Comparison of ENCODE assay signal across 8 mouse cellular contexts in genomic region chr9:56200645-56201314, GRCm38 (mm10). TPM values are rescaled to one million over a fixed set of nuclear protein-coding genes. Genes with fewer than 3 reads are reported as not detected.
DNase-seq lines count a peak whose midpoint lies in the region; ATAC-seq and TF ChIP-seq lines count a peak whose summit lies in the region.

No protein-coding gene starts in this region.

- no peak overlapping the region for H3K9ac ChIP-seq in forebrain, embryonic 12.5 days
- H3K9ac ChIP-seq in midbrain, postnatal 0 days (replicated peaks; ENCODE audit: low read length, poor library complexity, severe bottlenecking) = no peak overlapping the region; the same call in 1 of the 2 replicates

- H3K4me2 ChIP-seq in forebrain, embryonic 12.5 days = no peak overlapping the region
- no peak overlapping the region for H3K4me2 ChIP-seq in midbrain, postnatal 0 days (ENCODE audit: low read depth, low read length, poor library complexity, severe bottlenecking)

- no peak for TF ChIP-seq POLR2A in cortical plate, adult 2 months (IDR thresholded peaks at IDR 0.05; ENCODE audit: extremely low read depth, insufficient read depth, low read length)

- 42% methylated on average over 14 of the region's 14 CpGs for WGBS in forebrain, embryonic 10.5 days
- 39% methylated on average over 14 of the region's 14 CpGs for WGBS in forebrain, embryonic 12.5 days
- WGBS in midbrain, postnatal 0 days = 40% methylated on average over 14 of the region's 14 CpGs

- TF ChIP-seq CTCF in cortical plate, adult 2 months (IDR thresholded peaks at IDR 0.05; ENCODE audit: extremely low read depth, insufficient read depth, low read length) = peak; percentile 84
- TF ChIP-seq CTCF in midbrain, postnatal 0 days (IDR thresholded peaks at IDR 0.05) = peak; percentile 96

- H3K27ac ChIP-seq in forebrain, embryonic 10.5 days = no peak overlapping the region
- no peak overlapping the region for H3K27ac ChIP-seq in forebrain, embryonic 12.5 days
- no peak overlapping the region for H3K27ac ChIP-seq in cortical plate, adult 2 months (ENCODE audit: insufficient read depth, low read length)
- no peak overlapping the region for H3K27ac ChIP-seq in midbrain, postnatal 0 days (ENCODE audit: low read depth, low read length)

- intact Hi-C loops in gastrocnemius, postnatal 36 days (cut with DNase I) = no loop called here
- intact Hi-C loops in left cerebral cortex, postnatal 4 days (cut with DNase I) = no loop called here

- DNase-seq in forebrain, embryonic 10.5 days (ENCODE audit: extremely low spot score, low spot score) = peak; percentile 85
- peak; percentile 70 to 77 for DNase-seq in gastrocnemius, postnatal 36 days
- DNase-seq in kidney, adult 11 months = peak; percentile 63
- peak; percentile 92 for DNase-seq in left cerebral cortex, postnatal 4 days
- DNase-seq in midbrain, postnatal 0 days (ENCODE audit: low spot score) = peak; percentile 93
- peak; percentile 43 to 72 for DNase-seq in spleen, postnatal 14 days (ENCODE audit: low spot score in 2 of 2)

- no peaks in the 10 kb centered on the region for H3K9me3 ChIP-seq in forebrain, embryonic 10.5 days
- H3K9me3 ChIP-seq in forebrain, embryonic 12.5 days = no peaks in the 10 kb centered on the region
- no peaks in the 10 kb centered on the region for H3K9me3 ChIP-seq in midbrain, postnatal 0 days (ENCODE audit: low read length)

- no peak; the same call in 1 of the 2 replicates for ATAC-seq in forebrain, embryonic 12.5 days (ENCODE audit: low FRiP score)
- ATAC-seq in midbrain, postnatal 0 days (ENCODE audit: low FRiP score) = 0 out of 2 replicates have a peak, but pooled peaks have one; percentile 58

- peaks cover 17% of the 10 kb centered on the region for H3K4me1 ChIP-seq in forebrain, embryonic 10.5 days
- H3K4me1 ChIP-seq in forebrain, embryonic 12.5 days = peaks cover 3% of the 10 kb centered on the region; the same call in 1 of the 2 replicates
- no peaks in the 10 kb centered on the region for H3K4me1 ChIP-seq in cortical plate, adult 2 months (ENCODE audit: control insufficient read depth, insufficient read depth, low read length)
- no peaks in the 10 kb centered on the region for H3K4me1 ChIP-seq in midbrain, postnatal 0 days (ENCODE audit: insufficient read depth, low read length)

- H3K36me3 ChIP-seq in forebrain, embryonic 10.5 days (replicated peaks) = peaks cover under 1% of the 10 kb centered on the region
- no peaks in the 10 kb centered on the region for H3K36me3 ChIP-seq in forebrain, embryonic 12.5 days (replicated peaks)
- H3K36me3 ChIP-seq in midbrain, postnatal 0 days (ENCODE audit: insufficient read depth, low read length) = no peaks in the 10 kb centered on the region

- H3K27me3 ChIP-seq in forebrain, embryonic 10.5 days (ENCODE audit: poor library complexity, severe bottlenecking) = peaks cover 33% of the 10 kb centered on the region
- H3K27me3 ChIP-seq in forebrain, embryonic 12.5 days = peaks cover 19% of the 10 kb centered on the region
- no peaks in the 10 kb centered on the region for H3K27me3 ChIP-seq in midbrain, postnatal 0 days (ENCODE audit: insufficient read depth, low read length)

- no peak overlapping the region for H3K4me3 ChIP-seq in forebrain, embryonic 10.5 days
- H3K4me3 ChIP-seq in forebrain, embryonic 12.5 days (replicated peaks) = no peak overlapping the region
- H3K4me3 ChIP-seq in cortical plate, adult 2 months (ENCODE audit: insufficient read depth, low read length) = no peak overlapping the region
- no peak overlapping the region for H3K4me3 ChIP-seq in midbrain, postnatal 0 days (ENCODE audit: low read depth, low read length)

RNA-seq across cellular contexts. Expression of gene Tspan3, which starts 35.5 kb away (rescaled TPM):
- polyA plus RNA-seq in forebrain, embryonic 10.5 days (2016; fragmentation: Nextera tagmentation; extraction: Ambion mirVana) = 510 and 526 TPM in 2 replicates
- polyA plus RNA-seq in forebrain, embryonic 12.5 days (2016; fragmentation: Nextera tagmentation; extraction: Ambion mirVana) = 472 and 483 TPM in 2 replicates
- 452 and 461 TPM in 2 replicates for polyA plus RNA-seq in cortical plate, adult 2 months (2012; rRNA removed)
- 100 to 1,000 TPM; 107 to 108 TPM for total RNA-seq in gastrocnemius, postnatal 36 days (2021)
- total RNA-seq in left cerebral cortex, postnatal 4 days (2021) = 100 to 1,000 TPM; 238 to 243 TPM
- total RNA-seq in midbrain, postnatal 0 days (2014; rRNA removed) = 452 and 511 TPM in 2 replicates
- 674 and 710 TPM in 2 replicates for polyA plus RNA-seq in midbrain, postnatal 0 days (2015; fragmentation: Nextera tagmentation; extraction: Ambion mirVana)
